Mouse (Mus musculus): ENCODE data around the gene Homer2.

Homer2 gene

DNA sequence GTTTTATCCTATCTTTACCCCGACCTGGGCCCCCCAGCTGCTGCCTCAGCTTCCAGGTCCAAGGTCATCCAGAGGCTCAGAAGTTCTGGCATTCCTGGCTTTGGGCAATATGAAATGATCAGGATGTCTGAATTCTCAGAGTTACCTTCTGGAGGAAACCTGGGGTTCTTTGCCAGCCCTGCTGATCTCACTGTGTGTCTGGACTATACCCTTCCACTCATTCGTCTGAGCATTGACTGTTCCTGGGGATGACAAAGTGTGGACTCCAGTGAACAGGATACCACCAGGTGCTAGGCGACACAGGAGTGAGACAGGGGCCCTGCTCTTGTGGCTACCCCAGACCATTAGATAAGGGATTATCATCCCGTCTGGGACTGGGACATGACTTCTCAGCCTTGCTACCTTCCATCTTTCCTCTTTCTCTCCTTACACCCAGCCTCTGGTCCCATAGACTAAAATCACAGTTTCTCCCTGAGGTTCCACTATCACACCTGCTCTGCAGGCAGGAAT is 143.8 kb downstream of the Homer2 start:
- peak in 1 of 2 experiments; percentile 53 for DNase-seq (ENCODE audit: low spot score in 2 of 2)

DNA sequence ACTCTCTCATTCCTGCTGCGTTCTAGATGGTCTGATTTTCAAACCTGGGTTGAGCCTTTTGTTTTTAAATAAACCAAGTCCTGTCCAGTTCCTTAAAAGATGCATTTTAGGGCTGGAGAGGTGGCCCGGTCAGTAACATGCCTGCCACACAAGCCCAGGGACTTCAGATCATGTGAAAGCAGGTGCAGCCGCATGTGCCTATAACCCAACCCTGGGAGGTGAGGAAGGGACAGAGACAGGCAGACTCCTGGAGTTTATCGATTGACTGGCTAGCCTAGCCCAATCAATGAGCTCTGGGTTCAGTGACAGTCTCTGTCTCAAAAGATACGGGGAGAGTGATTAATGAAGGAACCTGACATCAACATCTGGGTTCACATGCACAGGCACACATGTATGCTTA is 146.1 kb downstream of the Homer2 start:
- DNase-seq (ENCODE audit: low spot score in 2 of 2): peak in 1 of 2 experiments; percentile 49

DNA sequence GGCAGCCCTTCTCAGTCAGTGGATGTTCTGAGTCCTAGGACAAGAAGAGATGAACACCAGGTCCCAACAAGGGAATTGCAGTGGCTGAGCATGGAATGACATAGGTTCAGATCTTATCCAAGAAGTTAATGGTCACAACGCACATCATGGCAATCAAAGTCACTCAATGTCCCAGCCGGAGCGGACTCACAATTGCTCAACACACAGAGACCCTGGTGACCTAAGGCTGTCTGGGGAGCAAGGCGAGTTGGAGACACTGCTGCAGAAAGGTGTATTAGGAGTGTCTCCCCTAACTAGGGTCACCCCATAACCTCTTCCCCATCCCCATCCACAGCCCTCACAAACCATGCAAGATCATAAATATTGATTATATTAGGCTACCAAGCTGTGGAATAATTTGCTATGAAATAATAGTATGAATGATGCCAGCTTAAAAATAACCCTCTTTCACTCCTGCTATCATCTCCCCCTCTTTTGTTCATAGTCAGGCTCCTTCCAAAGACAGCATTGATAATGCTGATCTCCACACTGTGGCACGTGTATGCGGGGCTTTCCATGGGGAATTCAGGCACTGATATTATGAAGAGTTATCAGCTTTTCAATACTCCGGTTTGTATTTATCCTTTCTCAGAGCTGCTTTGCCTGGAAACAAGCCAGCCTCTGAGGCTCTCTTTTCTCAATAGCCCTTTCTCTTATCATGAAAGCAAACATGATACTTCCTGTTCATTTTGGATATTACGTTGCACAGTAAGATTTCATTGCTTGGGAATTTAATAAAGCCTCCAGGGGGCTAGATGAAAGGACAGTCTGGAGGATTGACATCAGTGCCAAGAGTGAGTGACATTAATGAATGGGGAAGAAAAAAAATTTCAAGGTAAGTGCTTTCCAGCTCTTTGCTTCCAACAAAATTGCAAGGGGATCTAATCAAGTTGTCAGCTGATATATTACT is 147.0 kb downstream of the Homer2 start:
- DNase-seq (ENCODE audit: low spot score in 2 of 2): peak in 1 of 2 experiments; percentile 28

DNA sequence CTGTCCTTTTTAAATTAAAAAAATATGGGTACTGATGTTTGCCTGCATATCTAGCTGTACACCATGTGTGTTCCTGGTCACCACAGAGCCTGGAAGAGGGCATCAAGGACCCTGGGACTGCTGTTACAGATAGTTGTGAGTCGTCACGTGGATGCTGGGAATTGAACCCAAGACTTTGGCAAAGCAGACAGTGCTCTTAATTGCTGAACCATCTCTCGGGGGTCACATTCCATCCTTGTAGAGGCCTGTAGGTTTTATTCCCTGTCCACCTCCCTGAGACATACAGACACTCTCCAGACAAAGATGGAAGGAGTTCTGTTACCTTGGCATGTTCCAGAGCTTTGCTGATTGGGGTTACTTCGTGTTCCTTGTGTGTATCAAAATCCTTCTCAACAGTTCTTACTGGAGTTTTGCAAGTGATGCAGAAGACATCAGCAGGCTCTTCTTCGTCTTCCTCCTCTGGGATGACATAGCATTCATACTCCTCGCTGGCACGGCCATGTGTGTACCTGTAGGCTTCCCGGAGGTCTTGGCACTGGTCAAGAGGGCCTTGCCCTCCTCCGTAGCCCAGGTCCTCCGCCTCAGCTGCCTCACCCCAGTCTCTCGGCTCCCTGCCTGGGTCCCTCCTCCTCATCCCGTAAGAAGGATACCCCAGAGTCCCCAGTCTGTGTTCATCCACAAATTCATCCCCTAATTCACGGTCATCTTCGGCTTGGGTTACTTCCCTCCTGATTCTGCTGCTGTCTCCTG is 147.9 kb downstream of the Homer2 start:
- DNase-seq (ENCODE audit: low spot score in 2 of 2): peak in 1 of 2 experiments; percentile 49

DNA sequence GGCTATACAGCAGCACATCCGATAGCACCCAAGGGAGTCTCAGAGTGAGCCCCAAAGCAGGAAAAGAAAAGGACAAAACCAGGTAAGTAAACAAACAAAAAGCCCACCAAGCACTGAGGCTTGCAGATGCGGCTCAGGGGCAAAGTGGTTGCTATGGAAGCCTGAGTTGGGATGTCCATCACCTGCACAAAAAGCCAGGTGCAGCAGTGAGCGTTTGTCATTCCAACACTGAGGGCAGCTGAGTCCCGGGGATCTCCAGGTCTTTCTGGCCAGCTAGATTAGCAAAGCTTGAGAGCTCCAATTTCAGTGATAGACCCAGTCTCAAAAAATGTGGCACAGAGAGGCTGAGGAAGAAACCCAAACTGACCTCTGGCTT is 149.4 kb downstream of the Homer2 start:
- no peak for DNase-seq (ENCODE audit: low spot score in 2 of 2)

DNA sequence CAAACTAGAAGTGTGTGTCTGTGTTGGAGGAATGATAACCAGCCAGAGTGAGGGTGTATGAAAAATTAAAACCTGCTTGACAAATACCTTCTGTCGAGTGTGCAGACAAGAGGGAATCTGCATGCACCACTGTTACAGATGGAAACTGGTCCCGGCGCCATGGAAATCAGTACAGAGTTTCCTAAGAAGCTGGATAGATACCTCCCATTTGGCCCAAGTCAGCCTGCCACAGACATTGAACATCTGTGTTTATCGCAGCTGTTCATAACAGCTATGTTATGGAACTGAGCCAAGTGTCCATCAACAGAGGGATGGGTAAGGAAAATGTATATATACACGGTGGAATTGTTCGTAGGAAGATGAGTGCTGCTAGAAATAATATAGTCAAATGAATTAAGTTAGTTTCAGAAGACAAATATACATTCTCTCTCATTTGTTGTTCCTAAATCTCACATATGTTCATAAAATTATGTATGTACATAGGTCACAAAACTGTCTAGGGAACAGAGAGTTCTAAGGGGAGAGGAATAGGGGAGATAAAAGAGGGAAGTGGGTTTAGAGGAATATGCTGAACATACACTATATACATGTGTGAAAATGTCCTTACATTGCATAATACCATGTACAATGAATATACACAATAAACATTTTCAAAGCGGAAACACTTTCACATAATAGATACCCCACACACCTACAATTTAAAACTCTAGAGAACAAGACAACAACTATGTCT is 149.9 kb downstream of the Homer2 start:
- no peak for DNase-seq (ENCODE audit: low spot score in 2 of 2)

DNA sequence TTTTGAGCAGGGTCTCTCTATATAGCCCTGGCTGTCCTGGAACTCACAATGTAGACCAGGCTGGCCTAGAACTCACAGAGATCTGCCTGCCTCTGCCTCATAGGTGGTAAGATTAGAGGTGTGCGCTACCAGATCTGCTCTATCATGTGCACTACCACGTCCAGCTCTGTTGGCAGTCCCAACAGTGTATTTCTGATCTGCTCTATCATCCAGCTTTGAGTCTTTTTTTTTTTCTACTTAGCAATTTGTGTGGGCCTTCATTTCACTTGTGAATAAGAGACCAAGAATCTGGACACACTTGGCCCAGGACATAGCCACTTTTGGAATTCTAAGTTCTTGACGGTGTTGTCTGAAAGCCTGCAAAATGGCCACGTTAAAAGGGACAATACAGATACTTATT is 150.5 kb downstream of the Homer2 start:
- DNase-seq (ENCODE audit: low spot score in 2 of 2): no peak

DNA sequence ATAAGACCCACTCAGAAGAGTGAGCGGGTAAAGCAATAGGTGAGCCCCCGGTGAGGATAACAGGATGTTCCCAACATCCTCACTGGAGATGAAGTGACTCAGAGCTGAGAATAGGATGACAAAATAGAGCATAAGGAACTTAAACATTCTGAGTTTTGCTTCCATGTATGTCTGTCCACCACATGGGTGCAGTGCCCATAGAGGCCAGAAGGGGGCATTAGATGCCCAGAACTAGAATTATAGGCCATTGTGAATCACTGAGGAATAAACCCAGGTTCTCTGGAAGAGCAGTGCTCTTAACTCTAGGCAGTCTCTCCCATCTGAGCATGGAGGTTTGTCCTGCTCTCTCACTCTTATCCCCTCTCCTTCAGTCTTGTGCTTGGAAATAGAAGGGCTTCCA is 153.0 kb downstream of the Homer2 start:
- DNase-seq (ENCODE audit: low spot score in 2 of 2): no peak

DNA sequence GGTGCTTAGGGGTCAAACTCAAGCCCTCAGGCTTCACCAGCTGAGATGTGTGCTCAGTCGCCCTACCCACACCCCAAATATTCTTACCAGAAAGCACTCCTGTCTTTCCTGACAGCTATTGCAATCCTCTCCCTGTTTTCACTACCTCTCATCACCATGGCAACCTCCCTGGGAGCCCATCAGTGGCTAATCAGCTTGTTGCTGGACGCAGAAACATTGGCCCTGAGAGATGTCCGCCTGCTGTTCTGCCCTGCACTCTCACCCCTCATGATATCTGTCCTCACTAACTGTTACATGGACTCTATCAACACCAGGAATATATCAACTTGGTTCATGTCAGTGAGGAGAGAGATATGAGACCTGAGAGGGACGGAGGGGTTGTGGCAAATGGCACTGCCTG is 153.7 kb downstream of the Homer2 start:
- DNase-seq (ENCODE audit: low spot score in 2 of 2): no peak
